Mouse (Mus musculus) E14TG2a.4 (cell line): ENCODE results near the gene Oip5.
A peak's percentile ranks its signal among the peaks of the same experiment; 100 is the strongest.

ENCODE experiments used
- H3K27me3 ChIP-seq: 2 replicates; pipeline ENCODE4 v1.6.1; 2014; ENCODE audit warnings: low read length, control low read depth; ENCODE audit not compliant: insufficient read depth
- H3K36me3 ChIP-seq: 2 replicates; pipeline ENCODE4 v1.6.1; 2014; ENCODE audit warnings: low read length, control low read depth; ENCODE audit not compliant: insufficient read depth
- H3K4me1 ChIP-seq: replicated peaks from 2 replicates; pipeline ENCODE4 v1.6.1; 2014; ENCODE audit warnings: low read depth, low read length, control low read depth
- H3K4me3 ChIP-seq: replicated peaks from 2 replicates; pipeline ENCODE4 v1.5.1; 2014; ENCODE audit warnings: mild to moderate bottlenecking, low read length
- H3K9me3 ChIP-seq: 2 replicates; pipeline ENCODE4 v1.6.1; 2014; ENCODE audit warnings: low read length, control low read depth
- CTCF ChIP-seq: conservative IDR thresholded peaks from 2 replicates; pipeline ENCODE4 v1.5.1; 2014; ENCODE audit warnings: low read length
- NANOG ChIP-seq: IDR thresholded peaks from 2 replicates; pipeline ENCODE4 v1.6.1; 2014; ENCODE audit warnings: borderline replicate concordance, low read length, mixed read lengths
- POU5F1 ChIP-seq: IDR thresholded peaks from 2 replicates; pipeline ENCODE4 v1.6.1; 2014; ENCODE audit warnings: low read length, borderline replicate concordance

Gene Oip5

GRCm38 (mm10) chr2:119594113-119594981 lies 23.9 kb downstream of the Oip5 start:
- peaks cover 19% of the 10 kb centered on the region for H3K4me1 ChIP-seq
- H3K27me3 ChIP-seq = no peaks in the 10 kb centered on the region
- H3K9me3 ChIP-seq = peaks cover 38% of the 10 kb centered on the region
- peaks cover 34% of the 10 kb centered on the region for H3K36me3 ChIP-seq
- no peak for TF ChIP-seq POU5F1
- TF ChIP-seq CTCF = no peak
- TF ChIP-seq NANOG = no peak
- H3K4me3 ChIP-seq = peak overlapping the region; percentile 93

- Histone ChIP-seq H3K4me3 (peak overlapping the region; percentile 93; the same call in 1 of the 2 replicates), H3K36me3 (peaks cover 28% of the 10 kb centered on the region), H3K4me1 (peaks cover 19% of the 10 kb centered on the region), H3K27me3 (no peaks in the 10 kb centered on the region), H3K9me3 (peaks cover 39% of the 10 kb centered on the region)
- TF ChIP-seq POU5F1 = no peak
- no peak for TF ChIP-seq NANOG
- no peak for TF ChIP-seq CTCF
Observed at GRCm38 (mm10) chr2:119593765-119594112, 24.5 kb downstream of the Oip5 start.

DNA sequence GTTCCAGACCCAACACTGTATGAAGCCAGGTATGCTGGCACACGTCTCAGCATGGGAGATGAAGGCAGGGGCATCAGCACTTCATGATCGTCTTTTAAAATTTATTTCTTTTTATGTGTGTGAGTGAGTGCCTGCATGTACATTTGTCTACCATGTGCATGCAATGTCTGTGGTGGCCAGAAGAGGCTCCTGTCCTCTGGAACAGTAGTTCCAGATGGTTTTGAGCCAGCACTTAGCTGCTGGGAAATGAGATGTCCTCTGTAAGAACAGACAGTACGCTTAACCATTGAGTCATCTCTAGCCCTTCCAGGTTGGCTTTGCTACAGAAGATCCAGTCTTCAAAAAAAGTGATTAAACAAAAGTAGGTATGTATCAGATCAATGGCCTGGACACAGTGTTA lies 27.0 kb downstream of the Oip5 start:
- Histone ChIP-seq H3K9me3 (peaks cover 64% of the 10 kb centered on the region), H3K27me3 (no peaks in the 10 kb centered on the region), H3K4me3 (no peak overlapping the region), H3K36me3 (peaks cover 17% of the 10 kb centered on the region), H3K4me1 (peaks cover 11% of the 10 kb centered on the region)
- TF ChIP-seq CTCF (no peak), POU5F1 (no peak), NANOG (no peak)

GRCm38 (mm10) chr2:119587383-119587782 lies 30.9 kb downstream of the Oip5 start:
- TF ChIP-seq CTCF = 0 out of 2 replicates have a peak, but pooled peaks have one; percentile 4
- no peak for TF ChIP-seq NANOG
- Histone ChIP-seq H3K36me3 (peaks cover 28% of the 10 kb centered on the region), H3K4me3 (no peak overlapping the region), H3K9me3 (peaks cover 75% of the 10 kb centered on the region), H3K4me1 (no peaks in the 10 kb centered on the region), H3K27me3 (no peaks in the 10 kb centered on the region)

- peaks cover 45% of the 10 kb centered on the region for H3K9me3 ChIP-seq
- H3K36me3 ChIP-seq = peaks cover 32% of the 10 kb centered on the region
- TF ChIP-seq NANOG = no peak
- TF ChIP-seq CTCF = no peak
- TF ChIP-seq POU5F1 = no peak
- no peaks in the 10 kb centered on the region for H3K27me3 ChIP-seq
- no peaks in the 10 kb centered on the region for H3K4me1 ChIP-seq
- no peak overlapping the region for H3K4me3 ChIP-seq
Observed at GRCm38 (mm10) chr2:119584282-119584681, 34.0 kb downstream of the Oip5 start.

DNA sequence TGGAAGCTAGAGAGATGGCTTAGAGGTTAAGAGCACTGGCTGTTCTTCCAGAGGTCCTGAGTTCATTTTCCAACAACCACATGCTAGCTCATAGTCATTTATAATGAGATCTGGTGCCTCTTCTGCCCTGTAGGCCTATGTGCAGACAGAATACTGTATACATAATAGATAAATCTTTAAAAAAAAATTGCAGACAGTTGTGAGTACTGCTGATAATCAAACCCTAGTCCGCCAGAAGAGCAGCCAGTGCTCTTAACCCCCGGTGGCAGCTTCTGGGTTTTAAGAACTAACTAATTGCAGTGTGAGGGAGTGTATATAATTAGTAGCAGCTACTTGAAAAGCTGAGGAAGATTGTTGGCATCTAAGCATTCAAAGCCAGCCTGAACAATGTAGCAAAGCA lies 34.8 kb downstream of the Oip5 start:
- peaks cover 32% of the 10 kb centered on the region for H3K36me3 ChIP-seq
- peaks cover 41% of the 10 kb centered on the region for H3K9me3 ChIP-seq
- no peaks in the 10 kb centered on the region for H3K4me1 ChIP-seq
- H3K4me3 ChIP-seq = no peak overlapping the region
- H3K27me3 ChIP-seq = no peaks in the 10 kb centered on the region
- no peak for TF ChIP-seq CTCF
- no peak for TF ChIP-seq NANOG
- TF ChIP-seq POU5F1 = no peak

GRCm38 (mm10) chr2:119581571-119581970 lies 36.7 kb downstream of the Oip5 start:
- H3K9me3 ChIP-seq = peaks cover 23% of the 10 kb centered on the region
- TF ChIP-seq CTCF (no peak), POU5F1 (no peak), NANOG (no peak)
- peaks cover 21% of the 10 kb centered on the region; the same call in 1 of the 2 replicates for H3K36me3 ChIP-seq
- H3K27me3 ChIP-seq = no peaks in the 10 kb centered on the region
- no peak overlapping the region for H3K4me3 ChIP-seq
- H3K4me1 ChIP-seq = no peaks in the 10 kb centered on the region

- Histone ChIP-seq H3K4me1 (no peaks in the 10 kb centered on the region), H3K36me3 (peaks cover 14% of the 10 kb centered on the region; the same call in 1 of the 2 replicates), H3K4me3 (no peak overlapping the region), H3K9me3 (no peaks in the 10 kb centered on the region), H3K27me3 (no peaks in the 10 kb centered on the region)
- TF ChIP-seq NANOG = no peak
- no peak for TF ChIP-seq CTCF
- no peak for TF ChIP-seq POU5F1
Observed at GRCm38 (mm10) chr2:119572471-119572870, 45.8 kb downstream of the Oip5 start.
